Mouse (Mus musculus) spleen, adult 2 months (tissue): ENCODE results near the gene Ppp1r18.

Source experiments
- CTCF ChIP-seq: fragments of 200-500 bp; IDR thresholded peaks from 2 replicates; pipeline ENCODE4 v1.5.1; 2011; ENCODE audit warnings: mild to moderate bottlenecking, inconsistent platforms; ENCODE audit not compliant: insufficient read depth, insufficient read length, insufficient replicate concordance; ENCODE audit errors: extremely low read depth
- POLR2A ChIP-seq: fragments of 200-500 bp; IDR thresholded peaks from 2 replicates; pipeline ENCODE4 v1.6.1; 2011; ENCODE audit warnings: low read depth, low read length, inconsistent platforms

DNA sequence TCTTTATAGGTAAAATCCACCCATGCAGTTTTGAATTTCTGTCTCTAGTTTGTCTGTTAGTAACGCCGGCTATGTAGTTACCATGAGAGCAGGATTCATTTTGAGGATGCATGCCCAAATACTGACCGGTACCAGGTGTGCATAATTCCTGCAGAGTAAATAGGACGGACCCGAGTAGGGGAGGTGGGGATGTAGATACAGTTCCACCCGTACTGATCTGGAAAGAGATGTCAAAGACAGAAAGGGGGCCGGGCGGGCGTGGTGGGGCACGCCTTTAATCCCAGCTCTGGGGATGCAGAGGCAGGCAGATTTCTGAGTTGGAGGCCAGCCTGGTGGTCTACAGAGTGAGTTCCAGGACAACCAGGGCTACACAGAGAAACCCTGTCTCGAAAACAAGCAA, 23.4 kb upstream of the Ppp1r18 start:
- TF ChIP-seq CTCF (no peak), POLR2A (no peak)
